Mouse (Mus musculus): ENCODE data around the gene Sh3bp4.
A peak's percentile ranks its signal among the peaks of the same experiment; 100 is the strongest.

Sh3bp4 gene

DNA sequence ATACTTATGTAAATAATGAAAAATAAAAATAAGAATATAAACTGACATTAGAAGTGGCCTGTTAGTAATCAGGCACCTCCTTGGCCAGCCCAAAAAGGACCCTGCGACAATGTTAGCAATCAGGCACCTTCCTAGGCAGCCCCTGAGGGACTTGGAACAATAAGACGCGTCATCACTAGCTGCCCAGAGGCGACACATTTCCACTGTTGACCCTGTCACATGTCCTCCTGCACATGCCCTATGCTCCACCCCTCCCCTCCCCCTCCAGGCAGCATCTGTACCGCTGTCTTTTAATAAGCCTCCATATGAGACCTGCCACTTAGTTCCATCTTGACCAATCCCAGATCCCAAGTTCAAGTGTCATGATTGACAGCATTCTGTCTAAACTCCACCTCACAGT lies 119.0 kb downstream of the Sh3bp4 start:
- DNase-seq, result no peak

DNA sequence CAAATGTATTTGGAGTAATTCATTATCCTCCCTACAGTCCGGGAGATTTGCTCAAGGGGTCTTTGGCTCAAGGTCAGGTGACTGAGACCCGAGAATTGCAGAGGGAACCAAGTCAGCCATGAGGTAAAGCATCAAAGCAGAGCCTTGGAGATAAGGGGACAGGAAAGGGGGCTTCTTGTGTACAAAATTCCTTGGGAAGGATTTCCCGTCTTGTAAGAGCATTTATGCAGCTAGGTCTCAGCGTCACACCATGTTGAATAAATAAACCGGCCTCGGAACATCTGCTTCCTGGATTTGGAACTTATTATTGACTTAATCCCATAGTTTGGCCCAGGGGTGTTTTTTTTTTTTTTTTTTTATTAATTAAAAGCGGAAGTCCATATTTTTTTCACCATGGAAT lies 120.4 kb downstream of the Sh3bp4 start:
- no peak for DNase-seq

DNA sequence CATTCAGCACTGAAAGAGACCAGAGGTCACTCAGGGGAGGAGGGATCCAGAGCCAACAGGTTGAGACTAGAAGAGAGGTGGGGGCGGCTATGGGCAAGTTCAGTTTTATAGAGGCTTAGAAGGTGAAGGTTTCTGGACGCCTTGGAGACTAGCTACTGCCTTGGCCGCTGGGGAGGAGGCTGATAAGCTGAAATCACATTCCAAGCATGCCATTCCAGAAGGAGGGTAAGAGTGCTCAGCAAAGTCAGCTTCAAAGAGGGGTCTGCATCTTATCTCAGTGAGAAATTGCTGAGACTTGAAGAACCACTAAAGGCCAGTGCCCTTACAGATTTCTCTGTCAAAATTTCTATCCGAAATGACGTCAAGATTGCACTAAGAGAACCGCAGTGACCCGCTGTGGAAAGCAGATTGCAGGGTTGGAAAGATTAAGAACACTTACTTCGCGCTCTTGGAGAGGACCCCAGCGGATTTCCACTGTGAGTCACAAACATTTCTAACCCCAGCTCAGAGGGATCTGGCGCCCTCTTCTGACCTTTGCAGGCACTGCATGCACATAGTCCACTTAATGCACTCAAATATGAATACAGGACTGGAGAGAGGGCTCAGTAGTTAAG lies 121.0 kb downstream of the Sh3bp4 start:
- peak; percentile 61 for DNase-seq

DNA sequence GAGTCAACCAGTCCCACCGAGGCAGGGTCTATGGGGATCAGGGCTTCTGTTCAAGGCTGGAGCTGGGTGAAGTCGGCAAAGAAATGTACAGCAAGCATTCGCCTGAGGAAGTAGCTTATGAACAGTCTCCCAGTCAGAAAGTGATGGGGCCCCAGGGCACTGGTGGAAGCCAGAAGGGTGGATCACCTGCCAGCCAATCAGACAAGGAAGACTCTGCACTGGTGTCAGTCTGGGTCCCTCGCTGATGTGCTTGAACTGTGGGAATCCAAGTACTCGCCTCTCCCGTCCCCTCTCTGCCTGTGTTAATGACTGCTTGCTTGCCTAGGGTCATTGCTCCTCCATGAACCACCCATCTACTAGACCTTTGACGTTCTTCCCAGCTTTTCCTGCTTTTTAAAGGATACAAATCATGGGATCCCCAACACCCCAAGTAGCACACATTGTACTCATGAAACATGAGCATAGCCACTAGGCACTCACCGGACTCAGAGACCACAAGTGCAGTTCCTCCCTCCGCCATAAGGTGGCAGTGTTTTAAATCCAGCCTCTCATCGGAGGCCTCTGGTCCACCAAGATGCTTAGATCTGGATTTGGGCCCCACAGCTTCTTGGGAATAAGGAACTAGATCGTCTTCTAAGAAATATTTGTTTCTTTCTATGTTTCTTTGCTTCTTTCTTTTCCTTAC lies 122.5 kb downstream of the Sh3bp4 start:
- peak; percentile 38 for DNase-seq

DNA sequence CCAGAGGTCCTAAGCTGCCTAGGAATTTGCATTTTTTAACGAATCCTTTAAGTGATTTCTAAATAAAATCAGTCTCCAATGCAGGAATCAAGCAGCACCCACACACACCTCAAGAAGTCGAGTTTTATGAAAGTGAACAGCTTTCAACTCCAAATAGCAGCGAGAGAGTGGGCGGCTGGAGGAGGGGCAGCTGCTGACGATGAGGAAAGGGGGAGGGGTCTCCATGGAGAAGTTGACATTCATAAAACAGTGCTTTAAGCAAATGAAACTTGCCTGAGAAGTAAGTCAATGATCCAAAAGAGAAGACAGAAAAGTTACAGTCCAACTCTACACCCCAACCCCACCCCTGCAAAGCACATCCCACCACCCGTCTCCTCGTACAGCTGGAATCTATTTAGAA lies 123.4 kb downstream of the Sh3bp4 start:
- DNase-seq, result no peak

DNA sequence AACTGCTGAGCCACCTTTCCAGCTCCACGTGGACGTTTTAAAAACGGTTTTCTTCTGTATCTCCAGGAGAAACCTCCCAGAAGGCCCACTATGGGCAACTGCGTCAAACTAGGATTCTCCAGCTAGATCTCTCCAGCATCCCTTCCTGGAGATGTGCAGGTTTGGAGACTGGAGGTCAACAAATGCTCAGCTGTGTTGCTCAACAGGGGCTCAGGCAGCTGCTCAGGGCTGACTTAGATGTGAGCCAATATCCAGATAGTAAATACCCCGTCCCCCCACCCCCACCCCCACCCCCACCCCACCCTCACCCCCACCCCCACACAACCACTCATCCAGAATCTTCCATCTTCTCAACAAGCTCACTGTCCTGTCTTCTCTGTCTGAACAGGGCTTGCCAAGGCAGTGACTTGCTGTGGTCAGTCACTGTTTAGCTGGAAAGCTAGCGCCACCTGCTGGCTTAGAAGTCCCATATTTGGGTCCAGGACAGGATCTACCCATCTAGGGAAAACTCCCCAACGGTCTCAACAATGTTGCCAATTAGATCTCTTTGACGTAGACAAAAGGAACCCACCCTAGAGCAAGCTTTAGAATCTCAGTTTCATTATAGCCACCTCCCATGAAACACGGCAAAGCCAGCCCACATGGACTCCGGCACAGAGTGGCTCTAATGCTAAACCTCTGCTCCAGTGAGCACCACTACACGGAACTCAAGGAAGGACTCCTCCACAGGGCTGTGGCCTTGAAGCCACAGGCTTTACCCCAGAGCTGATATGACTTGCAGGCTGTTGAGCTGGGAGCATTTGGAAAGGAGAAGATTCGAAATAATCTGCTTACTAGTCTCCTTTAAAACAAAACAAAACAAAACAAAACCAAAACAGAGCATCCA lies 125.9 kb downstream of the Sh3bp4 start:
- DNase-seq, result peak; percentile 59

Data from thymus, postnatal 14 days (tissue).